Mouse (Mus musculus) layer of hippocampus, adult 2 months (tissue): Measurements from ENCODE around the gene Slc2a1. TPM values are rescaled to one million over a fixed set of nuclear protein-coding genes. Genes with fewer than 3 reads are reported as not detected.

Experiments
- DNase-seq, 2 experiments: peaks; one replicate each; pipeline ENCODE4 v3.0.0; 2022; ENCODE audit warnings: low spot score in 2 of 2
- H3K27ac ChIP-seq: fragments of 200-600 bp; 2 replicates; pipeline ENCODE4 v1.8.1; 2022
- H3K4me3 ChIP-seq: fragments of 200-600 bp; 2 replicates; pipeline ENCODE4 v1.8.1; 2022; ENCODE audit warnings: mild to moderate bottlenecking
- CTCF ChIP-seq: fragments of 200-600 bp; conservative IDR thresholded peaks from 2 replicates; pipeline ENCODE4 v1.8.1; 2022; ENCODE audit warnings: antibody characterized with exemption, mild to moderate bottlenecking, moderate library complexity
- total RNA-seq, 2 experiments: library from RNA; stranded (reverse); gene quantifications; 2 replicates each; pipeline ENCODE4 v1.2.3; 2021

The Slc2a1 gene
- total RNA-seq, 2 experiments from 2014 or later: 94.5 to 96.4 TPM

- TF ChIP-seq CTCF: no peak
- no peak for DNase-seq
- H3K4me3 ChIP-seq: no peak overlapping the region
- H3K27ac ChIP-seq: 0 out of 2 replicates have a peak overlapping the region, but pooled peaks have one; percentile 4
Measured at GRCm38 (mm10) chr4:119076336-119076735, 32.2 kb upstream of the Slc2a1 start.

- peak; percentile 36 to 51 for DNase-seq
- Histone ChIP-seq H3K27ac (peak overlapping the region; percentile 4; the same call in 1 of the 2 replicates), H3K4me3 (no peak overlapping the region)
- no peak for TF ChIP-seq CTCF
Measured at GRCm38 (mm10) chr4:119077084-119077682, 31.3 kb upstream of the Slc2a1 start.

GRCm38 (mm10) chr4:119079928-119080327 lies 28.6 kb upstream of the Slc2a1 start:
- TF ChIP-seq CTCF: no peak
- Histone ChIP-seq H3K4me3 (no peak overlapping the region), H3K27ac (no peak overlapping the region)
- no peak for DNase-seq

- H3K4me3 ChIP-seq: no peak overlapping the region
- DNase-seq: no peak
- no peak overlapping the region for H3K27ac ChIP-seq
- TF ChIP-seq CTCF: no peak
Measured at GRCm38 (mm10) chr4:119082740-119083231, 25.7 kb upstream of the Slc2a1 start.

- DNase-seq: no peak
- Histone ChIP-seq H3K27ac (no peak overlapping the region), H3K4me3 (no peak overlapping the region)
- TF ChIP-seq CTCF: no peak
Measured at GRCm38 (mm10) chr4:119088424-119088823, 20.1 kb upstream of the Slc2a1 start.

GRCm38 (mm10) chr4:119093890-119094289 lies 14.6 kb upstream of the Slc2a1 start:
- no peak for TF ChIP-seq CTCF
- Histone ChIP-seq H3K4me3 (no peak overlapping the region), H3K27ac (no peak overlapping the region)
- DNase-seq: no peak

- no peak for TF ChIP-seq CTCF
- H3K27ac ChIP-seq: peak overlapping the region; percentile 52; the same call in 1 of the 2 replicates
- no peak overlapping the region for H3K4me3 ChIP-seq
- no peak for DNase-seq
Measured at GRCm38 (mm10) chr4:119094987-119095386, 13.5 kb upstream of the Slc2a1 start.

GRCm38 (mm10) chr4:119096401-119096800 lies 12.1 kb upstream of the Slc2a1 start:
- H3K27ac ChIP-seq: no peak overlapping the region
- no peak for TF ChIP-seq CTCF
- H3K4me3 ChIP-seq: no peak overlapping the region
- DNase-seq: no peak

- no peak for DNase-seq
- no peak for TF ChIP-seq CTCF
- Histone ChIP-seq H3K27ac (no peak overlapping the region), H3K4me3 (no peak overlapping the region)
Measured at GRCm38 (mm10) chr4:119097421-119097820, 11.1 kb upstream of the Slc2a1 start.

GRCm38 (mm10) chr4:119098216-119099210 lies 10.0 kb upstream of the Slc2a1 start:
- Histone ChIP-seq H3K27ac (peak overlapping the region; percentile 37; the same call in 1 of the 2 replicates), H3K4me3 (no peak overlapping the region)
- DNase-seq: peak in 1 of 2 experiments; percentile 42
- TF ChIP-seq CTCF: no peak

GRCm38 (mm10) chr4:119101392-119101791 lies 7.1 kb upstream of the Slc2a1 start:
- H3K27ac ChIP-seq: no peak overlapping the region
- no peak for DNase-seq
- no peak for TF ChIP-seq CTCF
- H3K4me3 ChIP-seq: no peak overlapping the region

- DNase-seq: peak in 1 of 2 experiments; percentile 31
- TF ChIP-seq CTCF: no peak
- Histone ChIP-seq H3K4me3 (no peak overlapping the region), H3K27ac (peak overlapping the region; percentile 64; the same call in 1 of the 2 replicates)
Measured at GRCm38 (mm10) chr4:119102350-119103126, 6.0 kb upstream of the Slc2a1 start.
